Mouse (Mus musculus): ENCODE results near the gene Olfr701. TPM values are rescaled to one million over a fixed set of nuclear protein-coding genes. Genes with fewer than 3 reads are reported as not detected.

Gene Olfr701
- not detected in 2 replicates for polyA plus RNA-seq (2016; fragmentation: Nextera tagmentation; extraction: Ambion mirVana)

GRCm38 (mm10) chr7:106813829-106814228 is at the start of gene Olfr701:
Olfr701 (plus strand) TSS chr7:106814129.
- no peak within 1 kb of the TSS for H3K9ac ChIP-seq (replicated peaks)
- no peaks in the 10 kb centered on the region for H3K9me3 ChIP-seq
- no peak for ATAC-seq (ENCODE audit: insufficient number of reproducible peaks, insufficient read depth, low FRiP score, low TSS enrichment, low read depth)
- no peak within 1 kb of the TSS for H3K4me2 ChIP-seq
- no peaks in the 10 kb centered on the region for H3K4me1 ChIP-seq (replicated peaks)
- no peaks in the 10 kb centered on the region for H3K36me3 ChIP-seq
- no peak within 1 kb of the TSS for H3K27ac ChIP-seq
- no peak within 1 kb of the TSS for H3K4me3 ChIP-seq (replicated peaks)
- 76% methylated on average over 2 of the region's 2 CpGs for WGBS
- no peaks in the 10 kb centered on the region for H3K27me3 ChIP-seq

DNA sequence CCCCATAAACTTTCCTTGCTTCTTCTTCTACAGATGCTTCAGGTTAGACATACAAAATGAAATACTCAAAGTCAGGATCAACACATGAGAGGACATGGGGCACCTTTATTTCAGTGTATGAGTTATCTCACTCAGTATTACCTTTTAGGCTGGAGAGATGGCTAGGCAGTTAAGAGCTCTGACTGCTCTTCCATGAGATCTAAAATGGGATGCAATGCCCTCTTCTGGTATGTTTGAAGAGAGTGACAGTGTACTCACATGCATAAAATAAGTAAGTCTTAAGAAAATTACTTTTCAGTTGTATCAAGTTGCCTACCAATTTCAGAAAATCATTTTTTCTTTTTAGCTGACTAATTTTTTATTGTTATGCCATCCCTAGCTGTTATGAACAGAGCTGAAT is 25.6 kb upstream of the Olfr701 start:
- ATAC-seq (ENCODE audit: insufficient number of reproducible peaks, insufficient read depth, low FRiP score, low TSS enrichment, low read depth) = no peak
- H3K9me3 ChIP-seq = no peaks in the 10 kb centered on the region
- no peak overlapping the region for H3K4me3 ChIP-seq (replicated peaks)

DNA sequence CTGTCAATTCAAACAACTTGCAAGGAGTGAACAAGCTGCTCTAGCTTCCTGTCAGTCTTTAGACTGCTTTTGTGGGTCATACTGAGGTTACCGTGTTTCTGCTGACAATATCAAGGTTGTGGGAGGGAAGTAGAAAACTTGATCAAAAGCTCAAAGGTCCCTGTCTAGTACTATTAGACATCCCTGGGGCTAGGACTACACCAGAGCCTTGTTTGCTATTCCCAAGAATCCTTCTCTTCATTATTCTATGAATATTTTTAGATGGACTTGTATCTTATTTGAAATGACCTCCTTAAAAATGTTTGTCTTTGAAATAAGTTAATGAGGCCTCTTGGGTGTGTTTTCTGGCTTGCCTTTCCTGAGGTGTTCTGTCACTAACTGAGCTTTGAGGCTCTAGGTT is 20.8 kb upstream of the Olfr701 start, which contains the start of gene Olfr699:
Olfr699 (minus strand) TSS at position 101 of the 400 bp plus-strand sequence.
- Histone ChIP-seq H3K27me3 (no peaks in the 10 kb centered on the region), H3K36me3 (no peaks in the 10 kb centered on the region), H3K4me3 (replicated peaks) (no peak within 1 kb of the TSS), H3K27ac (no peak within 1 kb of the TSS), H3K9ac (replicated peaks) (no peak within 1 kb of the TSS), H3K9me3 (no peaks in the 10 kb centered on the region; the same call in 1 of the 2 replicates), H3K4me1 (replicated peaks) (no peaks in the 10 kb centered on the region), H3K4me2 (no peak within 1 kb of the TSS)
- WGBS = 90% methylated on average over 1 of the region's 1 CpGs
- ATAC-seq (ENCODE audit: insufficient number of reproducible peaks, insufficient read depth, low FRiP score, low TSS enrichment, low read depth) = no peak

More for the DNA sequence above, 25.6 kb upstream of the Olfr701 start:
- no peak overlapping the region for H3K4me2 ChIP-seq
- no peaks in the 10 kb centered on the region for H3K27me3 ChIP-seq
- H3K36me3 ChIP-seq = no peaks in the 10 kb centered on the region
- no peak overlapping the region for H3K27ac ChIP-seq
- H3K4me1 ChIP-seq (replicated peaks) = no peaks in the 10 kb centered on the region
- H3K9ac ChIP-seq (replicated peaks) = no peak overlapping the region

DNA sequence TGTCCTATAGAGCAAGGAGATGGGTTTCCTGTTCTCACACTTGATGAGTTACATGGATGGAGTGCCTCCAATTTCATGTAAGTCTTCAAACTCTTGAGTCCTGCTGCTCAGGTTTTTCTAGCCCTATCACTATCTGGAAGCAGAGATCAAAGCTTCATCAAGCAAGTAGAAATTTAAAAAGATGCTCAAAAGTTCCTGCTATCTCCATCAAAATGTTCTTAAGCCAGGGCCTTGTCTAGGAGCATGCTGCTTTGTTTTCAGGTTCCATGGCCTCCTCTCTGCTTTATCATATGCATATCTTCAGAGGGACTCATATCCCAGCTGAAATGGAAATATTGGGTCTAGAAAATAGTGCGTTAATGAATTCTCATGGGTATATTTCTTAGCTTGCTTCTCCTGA is 5.2 kb upstream of the Olfr701 start, which contains the start of gene Olfr700:
Olfr700 (minus strand) TSS at position 101 of the 400 bp plus-strand sequence.
- Histone ChIP-seq H3K4me3 (replicated peaks) (no peak within 1 kb of the TSS), H3K9me3 (no peaks in the 10 kb centered on the region)

GRCm38 (mm10) chr7:106815775-106816174 is 1.8 kb downstream of the Olfr701 start:
- no peak overlapping the region for H3K9ac ChIP-seq (replicated peaks)
- no peak overlapping the region for H3K27ac ChIP-seq
- no peak overlapping the region for H3K4me3 ChIP-seq (replicated peaks)
- ATAC-seq (ENCODE audit: insufficient number of reproducible peaks, insufficient read depth, low FRiP score, low TSS enrichment, low read depth) = no peak
- 55% methylated on average over 2 of the region's 2 CpGs for WGBS
- H3K4me1 ChIP-seq (replicated peaks) = no peaks in the 10 kb centered on the region
- H3K27me3 ChIP-seq = no peaks in the 10 kb centered on the region
- no peak overlapping the region for H3K4me2 ChIP-seq
- no peaks in the 10 kb centered on the region for H3K9me3 ChIP-seq
- no peaks in the 10 kb centered on the region for H3K36me3 ChIP-seq

More for the DNA sequence above, 5.2 kb upstream of the Olfr701 start, which contains the start of gene Olfr700:
- 87% methylated on average over 1 of the region's 1 CpGs for WGBS
- Histone ChIP-seq H3K4me1 (replicated peaks) (no peaks in the 10 kb centered on the region), H3K9ac (replicated peaks) (no peak within 1 kb of the TSS), H3K36me3 (no peaks in the 10 kb centered on the region), H3K27ac (no peak within 1 kb of the TSS), H3K4me2 (no peak within 1 kb of the TSS), H3K27me3 (no peaks in the 10 kb centered on the region)
- no peak for ATAC-seq (ENCODE audit: insufficient number of reproducible peaks, insufficient read depth, low FRiP score, low TSS enrichment, low read depth)

GRCm38 (mm10) chr7:106818414-106818813 is 4.5 kb downstream of the Olfr701 start:
- no peak overlapping the region for H3K4me3 ChIP-seq (replicated peaks)
- no peaks in the 10 kb centered on the region for H3K9me3 ChIP-seq
- no peak overlapping the region for H3K27ac ChIP-seq
- no peak for ATAC-seq (ENCODE audit: insufficient number of reproducible peaks, insufficient read depth, low FRiP score, low TSS enrichment, low read depth)
- H3K9ac ChIP-seq (replicated peaks) = no peak overlapping the region
- no peak overlapping the region for H3K4me2 ChIP-seq
- no peaks in the 10 kb centered on the region for H3K27me3 ChIP-seq
- H3K36me3 ChIP-seq = no peaks in the 10 kb centered on the region
- no peaks in the 10 kb centered on the region for H3K4me1 ChIP-seq (replicated peaks)

DNA sequence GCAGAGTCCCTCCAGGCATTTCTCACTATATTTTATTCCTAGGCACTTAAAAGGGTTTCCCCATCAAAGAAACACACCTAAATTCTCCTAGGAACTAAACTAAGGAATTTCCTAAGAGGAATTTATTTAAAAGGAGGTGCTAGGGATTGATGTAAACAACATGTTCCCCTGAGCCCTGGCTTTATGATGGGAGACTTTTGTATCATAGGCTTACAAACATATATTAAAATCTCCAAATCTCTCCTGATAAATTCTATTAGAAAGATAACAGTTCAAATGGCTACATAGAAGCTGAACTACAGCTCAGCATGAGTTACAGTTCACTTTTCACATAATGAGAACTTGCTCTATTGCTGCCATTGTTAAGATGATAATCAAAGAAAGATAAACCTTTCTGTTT is 19.9 kb downstream of the Olfr701 start, which contains the start of gene Olfr702:
Olfr702 (minus strand) TSS at position 101 of the 400 bp plus-strand sequence.
- H3K9ac ChIP-seq (replicated peaks) = no peak within 1 kb of the TSS
- ATAC-seq (ENCODE audit: insufficient number of reproducible peaks, insufficient read depth, low FRiP score, low TSS enrichment, low read depth) = no peak
- no peaks in the 10 kb centered on the region for H3K9me3 ChIP-seq
- H3K4me2 ChIP-seq = no peak within 1 kb of the TSS
- H3K4me3 ChIP-seq (replicated peaks) = no peak within 1 kb of the TSS
- H3K27ac ChIP-seq = no peak within 1 kb of the TSS
- H3K4me1 ChIP-seq (replicated peaks) = no peaks in the 10 kb centered on the region
- H3K27me3 ChIP-seq = no peaks in the 10 kb centered on the region
- H3K36me3 ChIP-seq = no peaks in the 10 kb centered on the region

DNA sequence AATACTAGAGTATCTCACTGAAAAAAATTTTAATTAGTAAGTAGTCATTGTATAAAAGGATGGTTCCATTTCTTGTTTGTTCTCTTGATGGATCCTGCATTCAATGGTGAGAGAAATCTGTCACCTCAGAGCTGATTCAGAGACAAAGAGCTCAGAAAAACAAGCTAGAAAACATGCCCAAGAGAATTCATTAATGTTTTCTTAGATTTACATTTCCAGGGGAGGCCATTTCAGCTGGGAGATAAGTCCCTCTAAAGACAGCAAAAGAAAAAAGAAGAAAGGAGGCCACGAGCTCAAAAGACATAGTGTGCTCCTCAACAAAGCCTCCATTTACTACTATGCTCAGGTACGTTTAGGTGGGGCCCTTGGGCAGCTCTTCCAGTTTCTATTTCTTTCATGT is 29.1 kb downstream of the Olfr701 start, which contains the start of gene Olfr703:
Olfr703 (plus strand) TSS at position 301 of the 400 bp plus-strand sequence.
- no peak for ATAC-seq (ENCODE audit: insufficient number of reproducible peaks, insufficient read depth, low FRiP score, low TSS enrichment, low read depth)
- WGBS = 78% methylated on average over 2 of the region's 2 CpGs
- H3K9me3 ChIP-seq = no peaks in the 10 kb centered on the region

GRCm38 (mm10) chr7:106862885-106863284 is 49.0 kb downstream of the Olfr701 start, which contains the start of gene Olfr704:
Olfr704 (plus strand) TSS chr7:106863185.
- Histone ChIP-seq H3K36me3 (no peaks in the 10 kb centered on the region), H3K27ac (no peak within 1 kb of the TSS), H3K4me1 (replicated peaks) (no peaks in the 10 kb centered on the region), H3K4me3 (replicated peaks) (no peak within 1 kb of the TSS), H3K27me3 (no peaks in the 10 kb centered on the region), H3K9ac (replicated peaks) (no peak within 1 kb of the TSS), H3K4me2 (no peak within 1 kb of the TSS), H3K9me3 (peaks cover 4% of the 10 kb centered on the region; the same call in 1 of the 2 replicates)
- ATAC-seq (ENCODE audit: insufficient number of reproducible peaks, insufficient read depth, low FRiP score, low TSS enrichment, low read depth) = no peak

More for the DNA sequence above, 29.1 kb downstream of the Olfr701 start, which contains the start of gene Olfr703:
- Histone ChIP-seq H3K27me3 (no peaks in the 10 kb centered on the region), H3K4me2 (no peak within 1 kb of the TSS), H3K36me3 (no peaks in the 10 kb centered on the region), H3K9ac (replicated peaks) (no peak within 1 kb of the TSS), H3K4me1 (replicated peaks) (no peaks in the 10 kb centered on the region), H3K4me3 (replicated peaks) (no peak within 1 kb of the TSS), H3K27ac (no peak within 1 kb of the TSS)

Other genes starting within 250 kb of the Olfr701 start
- gene Olfr693, start 133.5 kb upstream of the Olfr701 start, polyA plus RNA-seq (2016; fragmentation: Nextera tagmentation; extraction: Ambion mirVana) = not detected in 2 replicates
- gene Olfr694, start 122.3 kb upstream of the Olfr701 start, polyA plus RNA-seq (2016; fragmentation: Nextera tagmentation; extraction: Ambion mirVana) = not detected in 2 replicates
- gene Olfr695, start 97.7 kb upstream of the Olfr701 start, polyA plus RNA-seq (2016; fragmentation: Nextera tagmentation; extraction: Ambion mirVana) = not detected in 2 replicates
- gene Olfr697, start 71.7 kb upstream of the Olfr701 start, polyA plus RNA-seq (2016; fragmentation: Nextera tagmentation; extraction: Ambion mirVana) = not detected in 2 replicates
- gene Olfr698, start 58.7 kb upstream of the Olfr701 start, polyA plus RNA-seq (2016; fragmentation: Nextera tagmentation; extraction: Ambion mirVana) = not detected in 2 replicates
- not detected in 2 replicates for gene Olfr699, start 20.9 kb upstream of the Olfr701 start, polyA plus RNA-seq (2016; fragmentation: Nextera tagmentation; extraction: Ambion mirVana)
- gene Olfr700, start 5.3 kb upstream of the Olfr701 start, polyA plus RNA-seq (2016; fragmentation: Nextera tagmentation; extraction: Ambion mirVana) = not detected in 2 replicates
- not detected in 2 replicates for gene Olfr702, start 19.8 kb downstream of the Olfr701 start, polyA plus RNA-seq (2016; fragmentation: Nextera tagmentation; extraction: Ambion mirVana)
- not detected in 2 replicates for gene Olfr703, start 29.2 kb downstream of the Olfr701 start, polyA plus RNA-seq (2016; fragmentation: Nextera tagmentation; extraction: Ambion mirVana)
- gene Olfr704, start 49.1 kb downstream of the Olfr701 start, polyA plus RNA-seq (2016; fragmentation: Nextera tagmentation; extraction: Ambion mirVana) = not detected in 2 replicates
- not detected in 2 replicates for gene Olfr705, start 62.8 kb downstream of the Olfr701 start, polyA plus RNA-seq (2016; fragmentation: Nextera tagmentation; extraction: Ambion mirVana)
- gene Olfr706, start 74.0 kb downstream of the Olfr701 start, polyA plus RNA-seq (2016; fragmentation: Nextera tagmentation; extraction: Ambion mirVana) = not detected in 2 replicates
- gene Olfr707, start 87.1 kb downstream of the Olfr701 start, polyA plus RNA-seq (2016; fragmentation: Nextera tagmentation; extraction: Ambion mirVana) = not detected in 2 replicates
- not detected in 2 replicates for gene Olfr1532-ps1, start 93.9 kb downstream of the Olfr701 start, polyA plus RNA-seq (2016; fragmentation: Nextera tagmentation; extraction: Ambion mirVana)
- not detected in 2 replicates for gene Olfr709-ps1, start 118.1 kb downstream of the Olfr701 start, polyA plus RNA-seq (2016; fragmentation: Nextera tagmentation; extraction: Ambion mirVana)
- not detected in 2 replicates for gene Olfr710, start 134.2 kb downstream of the Olfr701 start, polyA plus RNA-seq (2016; fragmentation: Nextera tagmentation; extraction: Ambion mirVana)
- not detected in 2 replicates for gene Olfr6, start 149.8 kb downstream of the Olfr701 start, polyA plus RNA-seq (2016; fragmentation: Nextera tagmentation; extraction: Ambion mirVana)
- not detected in 2 replicates for gene Olfr711, start 161.3 kb downstream of the Olfr701 start, polyA plus RNA-seq (2016; fragmentation: Nextera tagmentation; extraction: Ambion mirVana)
- gene Olfr2, start 191.9 kb downstream of the Olfr701 start, polyA plus RNA-seq (2016; fragmentation: Nextera tagmentation; extraction: Ambion mirVana) = not detected in 2 replicates
- gene Olfr713, start 217.0 kb downstream of the Olfr701 start, polyA plus RNA-seq (2016; fragmentation: Nextera tagmentation; extraction: Ambion mirVana) = not detected in 2 replicates

Measured in limb, embryonic 12.5 days (tissue).